Mouse (Mus musculus): ENCODE data around the gene Dnajc16. TPM values are rescaled to one million over a fixed set of nuclear protein-coding genes. Genes with fewer than 3 reads are reported as not detected.
A peak's percentile ranks its signal among the peaks of the same experiment; 100 is the strongest.

Gene Dnajc16
- total RNA-seq, 1 experiment: 12.1 TPM

DNA sequence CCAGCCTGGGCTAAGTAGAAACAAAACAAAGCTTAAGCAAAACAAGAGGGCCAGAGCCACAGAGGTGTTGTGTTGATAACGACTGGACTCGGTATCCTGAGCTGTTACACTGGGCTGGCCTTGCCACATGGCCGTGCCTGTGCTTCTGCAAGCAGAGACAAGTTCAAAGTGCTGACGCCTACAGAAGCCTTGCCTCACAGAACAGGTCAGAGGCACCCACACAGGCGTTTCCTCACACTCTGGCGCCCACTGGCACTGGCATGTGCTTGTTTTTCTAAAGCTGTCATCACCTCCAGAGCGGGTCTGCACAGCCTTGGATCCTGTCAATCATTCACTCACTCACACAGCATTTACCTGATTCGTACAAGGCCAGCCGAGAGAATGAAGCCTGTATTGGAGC is 48.9 kb downstream of the Dnajc16 start:
- Histone ChIP-seq H3K36me3 (ENCODE audit: control insufficient read depth, insufficient read depth, low read length, poor library complexity, severe bottlenecking) (no peaks in the 10 kb centered on the region), H3K4me3 (ENCODE audit: insufficient read depth in 1 of 2, low read depth in 1 of 2, low read length in 2 of 2, poor library complexity in 1 of 2, severe bottlenecking in 1 of 2) (no peak overlapping the region), H3K27ac (ENCODE audit: insufficient read depth, low read depth, low read length, poor library complexity, severe bottlenecking) (no peak overlapping the region), H3K4me1 (ENCODE audit: control insufficient read depth in 2 of 2, insufficient read depth in 2 of 2, low read length in 2 of 2, poor library complexity in 1 of 2) (peaks cover 0 to 7% of the 10 kb centered on the region in 2 experiments; a peak in 1 of 4 replicates), H3K9me3 (ENCODE audit: control insufficient read depth, insufficient read depth, low read depth, low read length) (no peaks in the 10 kb centered on the region), H3K9ac (ENCODE audit: insufficient read depth, low read depth, low read length, poor library complexity, severe bottlenecking) (no peak overlapping the region)
- DNase-seq (ENCODE audit: low read depth, low spot score): no peak
- in situ Hi-C loops (cut with MboI; ENCODE audit: low sequenced_read_pairs in 2 of 2, unreplicated experiment in 2 of 2): no loop called here
- TF ChIP-seq ZC3H11A (IDR thresholded peaks at IDR 0.05; ENCODE audit: borderline replicate concordance, low read depth, low read length) (no peak), HCFC1 (IDR thresholded peaks at IDR 0.05; ENCODE audit: borderline replicate concordance, insufficient read depth, low read length) (no peak), CHD2 (IDR thresholded peaks at IDR 0.05; ENCODE audit: low read depth, low read length) (no peak), ZNF384 (IDR thresholded peaks at IDR 0.05; ENCODE audit: low read depth, low read length) (no peak), MAFK (IDR thresholded peaks at IDR 0.05; ENCODE audit: insufficient read depth, low read depth, low read length) (no peak)

- no peak for TF ChIP-seq ZNF384 (IDR thresholded peaks at IDR 0.05; ENCODE audit: low read depth, low read length)
- no peak for TF ChIP-seq CHD2 (IDR thresholded peaks at IDR 0.05; ENCODE audit: low read depth, low read length)
- TF ChIP-seq HCFC1 (IDR thresholded peaks at IDR 0.05; ENCODE audit: borderline replicate concordance, insufficient read depth, low read length): no peak
- TF ChIP-seq MAFK (IDR thresholded peaks at IDR 0.05; ENCODE audit: insufficient read depth, low read depth, low read length): no peak
- TF ChIP-seq ZC3H11A (IDR thresholded peaks at IDR 0.05; ENCODE audit: borderline replicate concordance, low read depth, low read length): no peak
- in situ Hi-C loops (cut with MboI; ENCODE audit: low sequenced_read_pairs in 2 of 2, unreplicated experiment in 2 of 2): no loop called here
- H3K9ac ChIP-seq (ENCODE audit: insufficient read depth, low read depth, low read length, poor library complexity, severe bottlenecking): no peak overlapping the region
These were observed 52.7 kb downstream of the Dnajc16 start for GRCm38 (mm10) chr4:141738015-141738414.

GRCm38 (mm10) chr4:141736856-141737255 is 53.9 kb downstream of the Dnajc16 start:
- no peak overlapping the region for H3K27ac ChIP-seq (ENCODE audit: insufficient read depth, low read depth, low read length, poor library complexity, severe bottlenecking)
- no peaks in the 10 kb centered on the region for H3K9me3 ChIP-seq (ENCODE audit: control insufficient read depth, insufficient read depth, low read depth, low read length)
- DNase-seq (ENCODE audit: low read depth, low spot score): no peak
- no peaks in the 10 kb centered on the region for H3K36me3 ChIP-seq (ENCODE audit: control insufficient read depth, insufficient read depth, low read length, poor library complexity, severe bottlenecking)
- TF ChIP-seq MAFK (IDR thresholded peaks at IDR 0.05; ENCODE audit: insufficient read depth, low read depth, low read length) (no peak), HCFC1 (IDR thresholded peaks at IDR 0.05; ENCODE audit: borderline replicate concordance, insufficient read depth, low read length) (no peak), ZNF384 (IDR thresholded peaks at IDR 0.05; ENCODE audit: low read depth, low read length) (no peak), ZC3H11A (IDR thresholded peaks at IDR 0.05; ENCODE audit: borderline replicate concordance, low read depth, low read length) (no peak), CHD2 (IDR thresholded peaks at IDR 0.05; ENCODE audit: low read depth, low read length) (no peak)
- no peak overlapping the region for H3K9ac ChIP-seq (ENCODE audit: insufficient read depth, low read depth, low read length, poor library complexity, severe bottlenecking)
- no peak overlapping the region for H3K4me3 ChIP-seq (ENCODE audit: insufficient read depth in 1 of 2, low read depth in 1 of 2, low read length in 2 of 2, poor library complexity in 1 of 2, severe bottlenecking in 1 of 2)
- H3K4me1 ChIP-seq (ENCODE audit: control insufficient read depth in 2 of 2, insufficient read depth in 2 of 2, low read length in 2 of 2, poor library complexity in 1 of 2): peaks cover 0 to 5% of the 10 kb centered on the region in 2 experiments; a peak in 1 of 4 replicates
- in situ Hi-C loops (cut with MboI; ENCODE audit: low sequenced_read_pairs in 2 of 2, unreplicated experiment in 2 of 2): no loop called here

More at GRCm38 (mm10) chr4:141738015-141738414, 52.7 kb downstream of the Dnajc16 start:
- Histone ChIP-seq H3K27ac (ENCODE audit: insufficient read depth, low read depth, low read length, poor library complexity, severe bottlenecking) (no peak overlapping the region), H3K4me1 (ENCODE audit: control insufficient read depth in 2 of 2, insufficient read depth in 2 of 2, low read length in 2 of 2, poor library complexity in 1 of 2) (peaks cover 0 to 6% of the 10 kb centered on the region in 2 experiments; a peak in 1 of 4 replicates), H3K9me3 (ENCODE audit: control insufficient read depth, insufficient read depth, low read depth, low read length) (no peaks in the 10 kb centered on the region), H3K36me3 (ENCODE audit: control insufficient read depth, insufficient read depth, low read length, poor library complexity, severe bottlenecking) (no peaks in the 10 kb centered on the region), H3K4me3 (ENCODE audit: insufficient read depth in 1 of 2, low read depth in 1 of 2, low read length in 2 of 2, poor library complexity in 1 of 2, severe bottlenecking in 1 of 2) (no peak overlapping the region)
- no peak for DNase-seq (ENCODE audit: low read depth, low spot score)

- no peak for DNase-seq (ENCODE audit: low read depth, low spot score)
- Histone ChIP-seq H3K27ac (ENCODE audit: insufficient read depth, low read depth, low read length, poor library complexity, severe bottlenecking) (no peak overlapping the region), H3K9ac (ENCODE audit: insufficient read depth, low read depth, low read length, poor library complexity, severe bottlenecking) (peak overlapping the region; percentile 34; the same call in 1 of the 2 replicates), H3K4me1 (ENCODE audit: control insufficient read depth in 2 of 2, insufficient read depth in 2 of 2, low read length in 2 of 2, poor library complexity in 1 of 2) (peaks cover 0 to 6% of the 10 kb centered on the region in 2 experiments; a peak in 1 of 4 replicates), H3K4me3 (ENCODE audit: insufficient read depth in 1 of 2, low read depth in 1 of 2, low read length in 2 of 2, poor library complexity in 1 of 2, severe bottlenecking in 1 of 2) (peak overlapping the region; percentile 24 to 27; a peak in 2 of 4 replicates), H3K36me3 (ENCODE audit: control insufficient read depth, insufficient read depth, low read length, poor library complexity, severe bottlenecking) (no peaks in the 10 kb centered on the region), H3K9me3 (ENCODE audit: control insufficient read depth, insufficient read depth, low read depth, low read length) (no peaks in the 10 kb centered on the region)
- TF ChIP-seq ZC3H11A (IDR thresholded peaks at IDR 0.05; ENCODE audit: borderline replicate concordance, low read depth, low read length) (no peak), MAFK (IDR thresholded peaks at IDR 0.05; ENCODE audit: insufficient read depth, low read depth, low read length) (no peak)
- in situ Hi-C loops (cut with MboI; ENCODE audit: low sequenced_read_pairs in 2 of 2, unreplicated experiment in 2 of 2): no loop called here
These were observed 55.5 kb downstream of the Dnajc16 start for GRCm38 (mm10) chr4:141735206-141735560.

Measured in ES-E14 (cell line).